Mouse (Mus musculus): ENCODE results near the gene Ern1. TPM values are rescaled to one million over a fixed set of nuclear protein-coding genes. Genes with fewer than 3 reads are reported as not detected.
A peak's percentile ranks its signal among the peaks of the same experiment; 100 is the strongest.

Gene Ern1
- polyA plus RNA-seq, 1 experiment from 2014 or later, result 4.8 TPM

DNA sequence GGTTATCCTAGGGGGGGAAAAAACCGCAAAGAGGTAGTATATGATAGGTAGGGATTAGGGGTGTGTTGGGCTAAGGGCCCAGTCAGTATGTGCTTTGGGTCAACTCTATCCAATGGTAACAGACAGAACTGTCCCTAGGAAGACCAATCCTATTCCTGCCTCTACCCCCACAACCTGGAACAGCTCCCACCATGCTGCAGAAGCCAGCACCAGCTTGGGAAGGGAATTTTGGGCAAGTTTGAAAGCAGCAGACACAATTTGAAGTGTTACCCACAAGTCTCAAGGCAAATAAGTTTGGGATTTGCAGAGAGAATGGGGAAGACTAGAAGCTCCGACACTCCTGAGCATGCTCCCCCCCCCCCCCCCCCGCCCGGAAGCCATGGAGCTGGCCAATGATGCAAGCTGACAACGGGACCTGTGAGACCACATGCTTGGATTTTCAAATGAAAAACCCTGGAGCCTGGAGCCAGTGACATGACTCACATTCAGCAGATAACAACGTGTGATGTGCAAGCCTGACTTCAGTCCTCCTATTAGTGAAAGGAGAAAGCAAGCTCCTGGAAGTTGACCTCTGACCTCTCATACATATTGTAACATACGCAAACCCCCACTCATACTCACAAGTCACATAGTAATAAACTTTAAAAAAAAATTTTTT lies 1.5 kb upstream of the Ern1 start:
- Histone ChIP-seq H3K4me1 (ENCODE audit: control insufficient read depth, insufficient read depth, low read length) (peaks cover 9% of the 10 kb centered on the region), H3K27me3 (ENCODE audit: control insufficient read depth, insufficient read depth, low read depth, low read length) (no peaks in the 10 kb centered on the region), H3K4me2 (ENCODE audit: low read length) (no peak overlapping the region), H3K4me3 (ENCODE audit: low read depth, low read length) (no peak overlapping the region), H3K9me3 (replicated peaks; ENCODE audit: control insufficient read depth, low read length, poor library complexity, severe bottlenecking) (no peaks in the 10 kb centered on the region), H3K36me3 (ENCODE audit: control insufficient read depth, insufficient read depth, low read length) (no peaks in the 10 kb centered on the region), H3K9ac (ENCODE audit: low read depth, low read length) (no peak overlapping the region), H3K27ac (ENCODE audit: low read length) (no peak overlapping the region)
- WGBS, result 58% methylated on average over 7 of the region's 7 CpGs
- no peak for ATAC-seq

DNA sequence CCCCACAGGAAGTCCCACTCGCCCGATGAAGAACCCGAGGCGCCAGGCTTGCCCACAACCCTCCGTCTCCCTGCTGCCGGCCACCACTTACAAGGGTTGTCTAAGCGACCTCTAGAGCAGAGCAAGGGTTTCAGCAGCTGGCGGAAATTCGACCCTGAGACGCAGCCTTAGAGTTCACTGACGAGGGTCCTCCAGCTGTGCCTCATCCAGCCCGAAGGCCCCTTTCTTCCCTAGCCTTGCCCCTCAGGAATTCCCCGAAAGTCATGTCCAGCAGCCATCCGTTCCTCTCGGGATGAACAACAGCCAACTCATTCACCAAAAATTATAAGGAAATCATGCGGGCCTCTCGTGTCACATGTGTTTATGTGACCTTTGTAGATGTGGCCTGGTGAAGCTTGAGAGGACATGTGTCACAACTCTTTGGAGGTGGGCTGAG lies 492 bp upstream of the Ern1 start:
- Histone ChIP-seq H3K9ac (ENCODE audit: low read depth, low read length) (peak overlapping the region; percentile 27), H3K4me1 (ENCODE audit: control insufficient read depth, insufficient read depth, low read length) (peaks cover 9% of the 10 kb centered on the region), H3K27me3 (ENCODE audit: control insufficient read depth, insufficient read depth, low read depth, low read length) (no peaks in the 10 kb centered on the region), H3K4me3 (ENCODE audit: low read depth, low read length) (peak overlapping the region; percentile 97), H3K36me3 (ENCODE audit: control insufficient read depth, insufficient read depth, low read length) (no peaks in the 10 kb centered on the region), H3K27ac (ENCODE audit: low read length) (no peak overlapping the region; the same call in 1 of the 2 replicates), H3K9me3 (replicated peaks; ENCODE audit: control insufficient read depth, low read length, poor library complexity, severe bottlenecking) (no peaks in the 10 kb centered on the region), H3K4me2 (ENCODE audit: low read length) (peak overlapping the region; percentile 92)
- WGBS, result 14% methylated on average over 17 of the region's 17 CpGs
- ATAC-seq, result peak; percentile 57

DNA sequence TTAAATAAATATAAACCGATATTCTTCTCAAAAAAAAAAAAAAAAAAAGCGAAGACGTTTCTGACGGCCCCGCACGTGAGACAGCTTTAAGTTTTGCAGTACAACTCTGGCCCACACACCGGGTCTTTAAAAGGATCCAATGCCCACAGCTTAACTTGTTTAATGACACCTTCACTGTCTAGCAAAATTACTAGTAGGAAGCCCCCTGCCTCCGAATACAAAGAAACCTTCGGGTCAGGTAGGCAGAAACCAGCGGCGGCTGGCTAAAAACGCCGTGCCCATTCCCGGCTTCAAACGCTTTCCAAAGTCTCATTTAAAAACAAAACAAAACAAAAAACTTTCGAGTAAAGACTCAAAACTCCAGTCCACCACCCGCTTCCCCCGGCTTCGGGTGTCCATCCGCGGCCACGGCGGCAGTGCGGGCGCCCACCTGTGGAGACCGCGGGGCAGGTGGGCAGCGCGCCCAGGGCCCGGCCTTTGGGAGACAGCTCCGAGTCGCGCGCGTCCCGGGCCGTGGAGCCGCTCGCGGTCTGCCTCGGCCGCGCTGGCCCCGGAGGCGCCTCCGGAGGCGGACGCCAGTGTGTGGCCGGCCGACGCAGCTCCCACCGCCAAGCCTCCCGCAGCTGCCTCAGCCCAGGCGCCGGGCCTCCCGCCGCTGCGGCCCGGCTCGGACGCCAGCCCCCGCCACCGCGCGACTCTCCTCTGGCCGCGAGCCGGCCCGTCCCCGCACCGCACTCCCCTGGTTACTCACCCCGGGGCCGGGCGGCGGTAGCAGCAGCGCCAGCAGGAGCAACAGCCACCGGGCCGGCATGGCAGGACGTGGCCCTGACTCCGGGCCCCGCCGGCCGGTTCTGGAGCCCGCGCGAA lies 553 bp downstream of the Ern1 start:
- peak; percentile 87 for ATAC-seq
- H3K4me2 ChIP-seq (ENCODE audit: low read length), result peak overlapping the region; percentile 92
- H3K27me3 ChIP-seq (ENCODE audit: control insufficient read depth, insufficient read depth, low read depth, low read length), result no peaks in the 10 kb centered on the region
- peak overlapping the region; percentile 97 for H3K4me3 ChIP-seq (ENCODE audit: low read depth, low read length)
- H3K9ac ChIP-seq (ENCODE audit: low read depth, low read length), result peak overlapping the region; percentile 89
- H3K36me3 ChIP-seq (ENCODE audit: control insufficient read depth, insufficient read depth, low read length), result no peaks in the 10 kb centered on the region
- under 1% methylated on average over 81 of the region's 86 CpGs for WGBS
- peak overlapping the region; percentile 80 for H3K27ac ChIP-seq (ENCODE audit: low read length)
- no peaks in the 10 kb centered on the region for H3K9me3 ChIP-seq (replicated peaks; ENCODE audit: control insufficient read depth, low read length, poor library complexity, severe bottlenecking)
- H3K4me1 ChIP-seq (ENCODE audit: control insufficient read depth, insufficient read depth, low read length), result peaks cover 9% of the 10 kb centered on the region

DNA sequence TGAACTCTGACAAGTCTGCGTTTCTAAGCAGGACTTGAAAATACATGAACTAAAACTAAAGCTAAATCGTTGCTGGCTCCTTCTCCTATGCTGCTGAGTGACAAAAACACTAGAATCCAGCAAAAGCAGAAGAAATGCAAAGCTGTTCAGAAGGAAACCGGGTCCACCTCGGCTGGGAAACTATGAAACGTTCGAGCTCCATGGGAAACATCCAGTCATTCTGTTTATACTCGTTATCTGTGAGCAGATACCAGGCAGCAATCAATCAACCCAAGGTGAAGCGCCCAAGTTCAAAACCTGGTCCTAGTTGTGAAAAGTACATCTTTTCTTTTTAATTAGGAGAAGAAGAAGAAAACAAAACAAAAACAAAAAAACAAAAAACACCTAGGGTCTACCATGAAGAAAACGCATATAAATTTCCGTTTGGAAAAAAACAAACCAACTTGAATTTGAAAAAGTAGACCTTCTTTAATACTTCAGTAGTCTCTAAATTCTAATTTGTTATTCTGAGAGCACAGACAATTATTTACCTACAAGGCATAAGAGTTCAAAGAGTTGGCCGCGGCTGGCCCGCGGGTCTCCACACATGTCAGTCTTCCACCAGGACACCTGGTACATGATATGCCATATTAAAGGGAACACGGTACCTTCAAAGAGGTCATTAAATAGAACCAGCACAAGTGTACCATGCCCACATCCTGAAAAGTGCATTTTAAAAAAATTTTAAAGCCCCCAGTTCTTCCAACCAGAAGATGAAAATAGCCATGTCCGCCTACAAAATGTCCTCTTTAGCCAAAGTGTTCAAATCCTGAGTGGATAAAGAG lies 1.4 kb downstream of the Ern1 start:
- Histone ChIP-seq H3K36me3 (ENCODE audit: control insufficient read depth, insufficient read depth, low read length) (no peaks in the 10 kb centered on the region), H3K27me3 (ENCODE audit: control insufficient read depth, insufficient read depth, low read depth, low read length) (no peaks in the 10 kb centered on the region), H3K4me3 (ENCODE audit: low read depth, low read length) (peak overlapping the region; percentile 97), H3K9me3 (replicated peaks; ENCODE audit: control insufficient read depth, low read length, poor library complexity, severe bottlenecking) (no peaks in the 10 kb centered on the region), H3K27ac (ENCODE audit: low read length) (no peak overlapping the region), H3K4me1 (ENCODE audit: control insufficient read depth, insufficient read depth, low read length) (peaks cover 9% of the 10 kb centered on the region), H3K9ac (ENCODE audit: low read depth, low read length) (peak overlapping the region; percentile 89), H3K4me2 (ENCODE audit: low read length) (peak overlapping the region; percentile 92)
- 58% methylated on average over 16 of the region's 16 CpGs for WGBS
- no peak for ATAC-seq

DNA sequence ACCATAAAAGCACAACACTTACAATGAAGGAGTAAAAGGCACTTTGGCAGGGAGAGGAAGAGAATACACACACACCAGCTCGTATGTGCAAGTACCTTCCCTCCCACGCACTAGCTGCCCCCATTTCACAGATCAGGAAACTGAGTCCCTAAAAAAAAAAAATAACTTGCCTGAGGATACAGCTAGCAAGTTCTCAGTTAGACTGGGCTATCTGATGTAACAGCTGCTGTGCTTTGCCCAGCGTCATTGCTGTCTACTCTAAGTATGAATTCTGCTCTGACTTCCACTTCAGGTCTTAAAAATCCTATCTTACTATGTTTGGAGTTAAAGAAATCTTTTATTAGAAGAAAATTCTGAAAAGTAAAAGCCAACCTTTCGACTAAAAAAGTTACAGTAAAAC lies 2.0 kb downstream of the Ern1 start:
- WGBS, result 88% methylated on average over 4 of the region's 4 CpGs
- no peak overlapping the region for H3K4me3 ChIP-seq (ENCODE audit: low read depth, low read length)
- H3K4me1 ChIP-seq (ENCODE audit: control insufficient read depth, insufficient read depth, low read length), result peaks cover 9% of the 10 kb centered on the region
- ATAC-seq, result no peak
- H3K27me3 ChIP-seq (ENCODE audit: control insufficient read depth, insufficient read depth, low read depth, low read length), result no peaks in the 10 kb centered on the region
- H3K9ac ChIP-seq (ENCODE audit: low read depth, low read length), result no peak overlapping the region
- no peaks in the 10 kb centered on the region for H3K36me3 ChIP-seq (ENCODE audit: control insufficient read depth, insufficient read depth, low read length)
- H3K9me3 ChIP-seq (replicated peaks; ENCODE audit: control insufficient read depth, low read length, poor library complexity, severe bottlenecking), result no peaks in the 10 kb centered on the region
- H3K27ac ChIP-seq (ENCODE audit: low read length), result no peak overlapping the region
- no peak overlapping the region for H3K4me2 ChIP-seq (ENCODE audit: low read length)

DNA sequence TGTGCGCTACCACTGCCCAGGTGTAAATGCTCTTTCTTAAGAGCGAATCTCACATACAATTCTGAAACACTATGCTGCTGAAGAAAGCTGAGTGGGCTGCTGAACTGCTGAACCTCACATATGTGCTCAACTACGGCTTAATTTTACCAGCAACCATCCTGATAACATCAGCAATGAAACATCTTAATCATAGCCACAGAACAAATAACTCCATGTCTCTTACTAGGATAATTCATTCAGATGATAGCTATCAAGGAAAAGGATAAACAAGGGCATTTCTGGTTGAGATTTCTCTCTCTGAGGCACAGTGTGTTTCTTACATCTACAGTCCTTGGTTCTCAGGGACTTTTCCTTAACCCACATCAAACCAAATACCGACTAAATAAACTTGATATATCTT lies 2.8 kb downstream of the Ern1 start:
- Histone ChIP-seq H3K9me3 (replicated peaks; ENCODE audit: control insufficient read depth, low read length, poor library complexity, severe bottlenecking) (no peaks in the 10 kb centered on the region), H3K36me3 (ENCODE audit: control insufficient read depth, insufficient read depth, low read length) (no peaks in the 10 kb centered on the region), H3K4me3 (ENCODE audit: low read depth, low read length) (no peak overlapping the region), H3K4me2 (ENCODE audit: low read length) (no peak overlapping the region), H3K27me3 (ENCODE audit: control insufficient read depth, insufficient read depth, low read depth, low read length) (no peaks in the 10 kb centered on the region), H3K9ac (ENCODE audit: low read depth, low read length) (no peak overlapping the region), H3K27ac (ENCODE audit: low read length) (no peak overlapping the region), H3K4me1 (ENCODE audit: control insufficient read depth, insufficient read depth, low read length) (peaks cover 9% of the 10 kb centered on the region)
- WGBS, result 96% methylated on average over 4 of the region's 4 CpGs
- ATAC-seq, result no peak

DNA sequence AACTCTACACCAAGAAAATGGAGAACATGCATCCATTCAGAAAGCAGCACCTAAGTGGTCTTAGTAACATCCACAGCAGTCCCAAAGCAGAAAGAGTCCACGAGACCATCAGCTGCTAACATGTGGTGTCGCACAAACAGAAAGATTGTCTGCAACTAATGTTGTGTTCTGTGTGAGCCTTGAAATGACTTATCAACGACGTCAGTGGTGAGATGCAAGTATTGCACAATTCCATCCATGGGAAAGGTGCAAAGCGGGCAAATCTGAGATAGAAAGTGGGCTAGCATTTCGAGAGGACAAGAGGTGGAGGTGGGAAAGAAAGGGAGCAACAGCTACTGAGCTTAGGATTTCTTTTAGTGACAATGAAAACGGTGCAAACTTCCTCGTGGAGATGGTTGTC lies 4.8 kb downstream of the Ern1 start:
- 91% methylated on average over 8 of the region's 8 CpGs for WGBS
- H3K4me1 ChIP-seq (ENCODE audit: control insufficient read depth, insufficient read depth, low read length), result peaks cover 14% of the 10 kb centered on the region

DNA sequence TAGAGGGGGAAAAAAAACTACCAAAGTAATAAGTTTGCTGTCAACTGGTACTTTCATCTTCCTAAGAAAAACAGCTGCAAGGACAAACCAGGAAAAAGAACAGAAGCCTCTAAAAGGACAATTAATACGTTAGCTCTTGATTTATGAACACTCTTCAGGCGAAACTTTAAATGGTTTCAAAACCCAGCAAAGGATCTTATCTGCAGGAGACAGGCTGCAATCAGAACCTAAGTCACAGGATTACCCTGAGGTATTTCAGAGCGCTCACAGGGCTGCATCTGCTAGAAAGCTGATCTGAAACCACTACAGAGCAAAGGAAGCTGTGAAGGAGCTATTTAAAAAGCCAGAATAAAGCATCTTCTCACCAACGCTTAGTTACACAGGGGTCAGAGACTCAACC lies 6.0 kb downstream of the Ern1 start:
- WGBS, result 83% methylated on average over 4 of the region's 4 CpGs
- H3K27me3 ChIP-seq (ENCODE audit: control insufficient read depth, insufficient read depth, low read depth, low read length), result no peaks in the 10 kb centered on the region
- no peak overlapping the region for H3K9ac ChIP-seq (ENCODE audit: low read depth, low read length)

More for the DNA sequence above, 4.8 kb downstream of the Ern1 start:
- Histone ChIP-seq H3K27me3 (ENCODE audit: control insufficient read depth, insufficient read depth, low read depth, low read length) (no peaks in the 10 kb centered on the region), H3K27ac (ENCODE audit: low read length) (no peak overlapping the region), H3K4me2 (ENCODE audit: low read length) (no peak overlapping the region), H3K9ac (ENCODE audit: low read depth, low read length) (no peak overlapping the region), H3K4me3 (ENCODE audit: low read depth, low read length) (no peak overlapping the region), H3K9me3 (replicated peaks; ENCODE audit: control insufficient read depth, low read length, poor library complexity, severe bottlenecking) (no peaks in the 10 kb centered on the region), H3K36me3 (ENCODE audit: control insufficient read depth, insufficient read depth, low read length) (no peaks in the 10 kb centered on the region)
- no peak for ATAC-seq

More for the DNA sequence above, 6.0 kb downstream of the Ern1 start:
- Histone ChIP-seq H3K4me3 (ENCODE audit: low read depth, low read length) (no peak overlapping the region), H3K4me1 (ENCODE audit: control insufficient read depth, insufficient read depth, low read length) (peaks cover 13% of the 10 kb centered on the region), H3K27ac (ENCODE audit: low read length) (no peak overlapping the region), H3K36me3 (ENCODE audit: control insufficient read depth, insufficient read depth, low read length) (no peaks in the 10 kb centered on the region), H3K9me3 (replicated peaks; ENCODE audit: control insufficient read depth, low read length, poor library complexity, severe bottlenecking) (no peaks in the 10 kb centered on the region), H3K4me2 (ENCODE audit: low read length) (no peak overlapping the region)
- ATAC-seq, result no peak

All from midbrain, embryonic 16.5 days (tissue).